Mouse (Mus musculus) bone marrow macrophage, adult 2 months (primary cell): Measurements from ENCODE around the gene Asb18.

ENCODE experiments used
- CTCF ChIP-seq: IDR thresholded peaks from 2 replicates; pipeline ENCODE4 v1.5.1; 2012; ENCODE audit warnings: low read depth, mild to moderate bottlenecking, low read length, moderate library complexity
- POLR2A ChIP-seq: IDR thresholded peaks from 2 replicates; pipeline ENCODE4 v1.6.1; 2012; ENCODE audit warnings: mild to moderate bottlenecking, low read depth, low read length, borderline replicate concordance

- no peak for TF ChIP-seq POLR2A
- no peak for TF ChIP-seq CTCF
Measured at GRCm38 (mm10) chr1:90000981-90001380, 13.5 kb downstream of the Asb18 start.
